Mouse (Mus musculus) gastrocnemius, postnatal 14 days (tissue): Measurements from ENCODE around the gene Gprin1. TPM values are rescaled to one million over a fixed set of nuclear protein-coding genes. Genes with fewer than 3 reads are reported as not detected.

Experiments
- DNase-seq: peaks from one replicate; pipeline ENCODE4 v3.0.0; 2021; ENCODE audit warnings: mixed read lengths
- intact Hi-C: fragments of 180-260 bp; cut with DNase I; formaldehyde crosslinking; loops from one replicate; pipeline ENCODE4 v1.15.1; 2025; ENCODE audit warnings: low total_unique reads
- total RNA-seq, 2 experiments: library from RNA; stranded (reverse); gene quantifications; 2 replicates each; pipeline ENCODE4 v1.2.3; 2021

Gprin1 gene
- total RNA-seq, 2 experiments from 2014 or later, result 0.09 to 0.12 TPM

GRCm38 (mm10) chr13:54746110-54746509 is 3.6 kb downstream of the Gprin1 start:
- DNase-seq, result no peak
- intact Hi-C loops, result no loop called here

GRCm38 (mm10) chr13:54738213-54738601 is 11.5 kb downstream of the Gprin1 start:
- DNase-seq, result no peak
- intact Hi-C loops, result no loop called here

GRCm38 (mm10) chr13:54737488-54738212 is 12.0 kb downstream of the Gprin1 start:
- intact Hi-C loops, result no loop called here
- peak; percentile 7 for DNase-seq

- DNase-seq, result no peak
- intact Hi-C loops, result no loop called here
Measured at GRCm38 (mm10) chr13:54736931-54737330, 12.7 kb downstream of the Gprin1 start.

- DNase-seq, result no peak
- intact Hi-C loops, result no loop called here
Measured at GRCm38 (mm10) chr13:54726131-54726530, 23.5 kb downstream of the Gprin1 start.

- intact Hi-C loops, result no loop called here
- DNase-seq, result no peak
Measured at GRCm38 (mm10) chr13:54723143-54723542, 26.5 kb downstream of the Gprin1 start.

GRCm38 (mm10) chr13:54716916-54717315 is 32.8 kb downstream of the Gprin1 start:
- DNase-seq, result peak; percentile 36
- intact Hi-C loops, result no loop called here

- intact Hi-C loops, result no loop called here
- no peak for DNase-seq
Measured at GRCm38 (mm10) chr13:54714996-54715395, 34.7 kb downstream of the Gprin1 start.

- intact Hi-C loops, result no loop called here
Measured at GRCm38 (mm10) chr13:54714393-54714792, 35.3 kb downstream of the Gprin1 start.

GRCm38 (mm10) chr13:54710866-54711265 is 38.8 kb downstream of the Gprin1 start:
- DNase-seq, result no peak
- intact Hi-C loops, result no loop called here

More at GRCm38 (mm10) chr13:54714393-54714792, 35.3 kb downstream of the Gprin1 start:
- DNase-seq, result no peak

GRCm38 (mm10) chr13:54704890-54705289 is 44.8 kb downstream of the Gprin1 start:
- intact Hi-C loops, result no loop called here
- no peak for DNase-seq

GRCm38 (mm10) chr13:54702507-54702906 is 47.2 kb downstream of the Gprin1 start:
- intact Hi-C loops, result no loop called here
- no peak for DNase-seq

- intact Hi-C loops, result no loop called here
- no peak for DNase-seq
Measured at GRCm38 (mm10) chr13:54701243-54701642, 48.4 kb downstream of the Gprin1 start, which contains the start of gene Cdhr2. Gene Cdhr2, plus strand, starts transcription at chr13:54701461.

GRCm38 (mm10) chr13:54695479-54696230 is 54.0 kb downstream of the Gprin1 start:
- DNase-seq, result no peak
- intact Hi-C loops, result no loop called here

- intact Hi-C loops, result no loop called here
- peak; percentile 85 for DNase-seq
Measured at GRCm38 (mm10) chr13:54694348-54695060, 55.2 kb downstream of the Gprin1 start.

GRCm38 (mm10) chr13:54693558-54694347 is 55.9 kb downstream of the Gprin1 start, which contains the start of gene Rnf44:
Gene Rnf44, minus strand, starts transcription at chr13:54693907.
- intact Hi-C loops, result no loop called here
- peak; percentile 100 for DNase-seq

GRCm38 (mm10) chr13:54692711-54693557 is 56.7 kb downstream of the Gprin1 start:
- no peak for DNase-seq
- intact Hi-C loops, result no loop called here

GRCm38 (mm10) chr13:54691737-54692136 is 57.9 kb downstream of the Gprin1 start:
- intact Hi-C loops, result no loop called here
- no peak for DNase-seq
